Mouse (Mus musculus) small intestine, adult 2 months (tissue): ENCODE measurements around the gene Klc1. TPM values are rescaled to one million over a fixed set of nuclear protein-coding genes. Genes with fewer than 3 reads are reported as not detected.

Experiments
- H3K27ac ChIP-seq: fragments of 200-500 bp; 2 replicates; pipeline ENCODE4 v1.5.1; 2012; ENCODE audit warnings: low read depth, low read length, control low read depth, inconsistent platforms; ENCODE audit not compliant: insufficient read depth
- H3K27me3 ChIP-seq: fragments of 200-500 bp; 2 replicates; pipeline ENCODE4 v1.6.1; 2012; ENCODE audit warnings: mild to moderate bottlenecking, moderate library complexity, low read length, inconsistent platforms; ENCODE audit not compliant: control insufficient read depth, insufficient read depth
- H3K36me3 ChIP-seq: fragments of 200-500 bp; 2 replicates; pipeline ENCODE4 v1.6.1; 2012; ENCODE audit warnings: mild to moderate bottlenecking, low read length, control low read depth, inconsistent platforms; ENCODE audit not compliant: control insufficient read depth, insufficient read depth
- H3K4me1 ChIP-seq: fragments of 200-500 bp; 2 replicates; pipeline ENCODE4 v1.6.1; 2012; ENCODE audit warnings: low read length, inconsistent platforms, mixed read lengths; ENCODE audit not compliant: control insufficient read depth, insufficient read depth, insufficient read length
- H3K4me3 ChIP-seq: fragments of 200-500 bp; 2 replicates; pipeline ENCODE4 v1.5.1; 2012; ENCODE audit warnings: low read depth, mild to moderate bottlenecking, control low read depth, inconsistent platforms, low read length, moderate library complexity
- CTCF ChIP-seq: fragments of 200-500 bp; IDR thresholded peaks from 2 replicates; pipeline ENCODE4 v1.5.1; 2012; ENCODE audit warnings: low read depth, mild to moderate bottlenecking, control low read depth, inconsistent platforms, low read length, moderate library complexity, mixed read lengths; ENCODE audit not compliant: insufficient replicate concordance, insufficient read length; ENCODE audit errors: extremely low read depth
- POLR2A ChIP-seq: fragments of 200-500 bp; IDR thresholded peaks from 2 replicates; pipeline ENCODE4 v1.6.1; 2012; ENCODE audit warnings: low read depth, mild to moderate bottlenecking, control low read depth, inconsistent platforms, low read length, moderate library complexity
- WGBS: fragments of 180-500 bp; shearing (Covaris S2); methylation state at CpG from one replicate; pipeline ENCODE4 v1.1.7; 2018; 5-methylcytosine and 5-hydroxymethylcytosine counted together
- polyA plus RNA-seq: library from polyadenylated mRNA; depleted of rRNA; stranded (reverse); fragments of >200 nt; gene quantifications from 2 replicates; pipeline ENCODE4 v1.2.3, GENCODE M21; 2012

The Klc1 gene
- polyA plus RNA-seq, 1 experiment: 55.8 TPM

DNA sequence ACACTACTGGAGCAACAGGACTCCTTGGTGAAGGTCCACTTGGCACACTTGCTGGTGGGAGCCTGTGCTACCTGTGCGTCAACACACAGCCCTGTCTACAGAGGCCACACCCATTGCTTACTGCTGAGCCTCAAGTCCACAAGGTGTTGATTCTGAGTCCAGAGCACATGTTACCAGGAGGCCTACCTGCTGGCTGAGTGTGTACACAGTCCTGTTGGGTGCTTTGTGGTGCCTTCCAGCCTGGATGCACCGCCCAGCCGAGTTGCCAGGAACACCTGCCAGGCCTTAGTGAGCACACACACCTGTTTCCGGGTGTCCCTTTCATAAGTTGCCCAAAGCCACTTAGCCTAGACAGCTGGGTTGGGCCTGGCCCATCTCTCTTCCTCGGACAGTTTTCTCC lies 44.9 kb downstream of the Klc1 start:
- Histone ChIP-seq H3K4me1 (peaks cover 10% of the 10 kb centered on the region), H3K36me3 (peaks cover 50% of the 10 kb centered on the region), H3K27me3 (no peaks in the 10 kb centered on the region), H3K27ac (0 out of 2 replicates have a peak overlapping the region, but pooled peaks have one; percentile 14), H3K4me3 (no peak overlapping the region)
- TF ChIP-seq CTCF (no peak), POLR2A (no peak)
- 22% methylated on average over 5 of the region's 5 CpGs for WGBS

DNA sequence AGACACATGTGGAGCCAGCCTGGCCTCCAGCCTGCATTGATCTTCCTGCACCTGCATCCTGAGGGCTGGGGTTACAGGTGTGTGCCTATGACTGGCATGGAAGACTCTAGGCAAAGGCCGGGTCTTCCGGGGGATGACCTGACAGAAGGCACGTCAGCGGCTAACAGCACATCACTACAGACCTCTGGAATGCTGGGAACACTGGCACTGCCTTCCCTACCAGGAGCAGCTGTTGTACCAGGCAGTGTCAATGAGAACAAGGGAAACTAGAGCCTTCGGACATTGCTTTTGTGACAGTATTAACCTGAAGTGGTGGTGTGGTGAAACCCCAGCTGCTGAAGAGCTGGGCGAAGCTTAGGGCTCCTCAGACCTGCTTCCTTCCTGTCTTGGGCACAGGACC lies 50.1 kb downstream of the Klc1 start:
- TF ChIP-seq POLR2A: no peak
- no peak for TF ChIP-seq CTCF
- H3K27me3 ChIP-seq: no peaks in the 10 kb centered on the region
- no peak overlapping the region for H3K4me3 ChIP-seq
- H3K4me1 ChIP-seq: peaks cover 17% of the 10 kb centered on the region
- H3K36me3 ChIP-seq: peaks cover 35% of the 10 kb centered on the region
- 92% methylated on average over 6 of the region's 6 CpGs for WGBS
- no peak overlapping the region for H3K27ac ChIP-seq

DNA sequence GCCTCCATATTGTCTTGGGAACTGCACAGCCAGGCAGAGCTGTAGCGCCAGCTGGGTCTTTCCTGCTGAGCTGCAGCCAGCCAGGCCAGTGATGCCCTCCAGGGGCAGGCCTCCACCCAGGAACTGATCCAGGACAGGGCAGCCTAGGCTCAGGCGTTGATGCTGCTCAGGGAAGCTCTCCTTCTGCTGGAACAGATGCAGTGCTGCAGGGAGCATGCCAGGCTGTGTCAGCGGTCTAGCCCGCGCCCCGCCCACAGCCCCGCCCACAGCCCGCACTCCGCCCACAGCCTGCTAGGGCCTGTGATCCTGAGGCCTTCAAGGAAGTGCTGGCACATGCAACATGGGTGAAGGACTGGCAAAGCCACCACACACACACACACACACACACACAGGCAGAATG lies 51.1 kb downstream of the Klc1 start:
- H3K4me1 ChIP-seq: peaks cover 14% of the 10 kb centered on the region
- peak; percentile 16; the same call in 1 of the 2 replicates for TF ChIP-seq POLR2A
- no peak for TF ChIP-seq CTCF
- WGBS: 6% methylated on average over 9 of the region's 9 CpGs
- no peak overlapping the region for H3K27ac ChIP-seq
- no peaks in the 10 kb centered on the region for H3K27me3 ChIP-seq
- peaks cover 28% of the 10 kb centered on the region for H3K36me3 ChIP-seq
- H3K4me3 ChIP-seq: no peak overlapping the region

DNA sequence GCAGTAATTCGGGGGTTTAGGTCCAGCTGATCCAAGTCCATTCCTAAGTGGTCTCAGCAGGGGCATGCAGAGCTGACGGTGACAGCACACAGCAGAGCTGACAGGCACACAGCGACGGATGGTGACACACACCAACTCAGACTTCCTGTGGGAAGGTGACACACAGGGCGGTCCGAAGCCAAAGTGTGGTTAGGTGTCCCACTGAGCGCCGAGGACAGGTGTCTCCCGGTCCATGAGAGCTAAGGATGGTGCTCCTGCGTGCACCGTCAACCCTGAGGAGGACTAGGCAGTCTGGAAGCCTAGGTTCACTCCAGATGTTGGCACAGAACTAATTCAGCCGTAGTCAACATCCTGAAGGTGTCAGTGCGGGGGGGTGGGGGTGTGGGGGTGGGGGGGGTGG lies 53.4 kb downstream of the Klc1 start:
- 87% methylated on average over 13 of the region's 13 CpGs for WGBS
- H3K4me1 ChIP-seq: peaks cover 18% of the 10 kb centered on the region
- no peaks in the 10 kb centered on the region for H3K27me3 ChIP-seq

DNA sequence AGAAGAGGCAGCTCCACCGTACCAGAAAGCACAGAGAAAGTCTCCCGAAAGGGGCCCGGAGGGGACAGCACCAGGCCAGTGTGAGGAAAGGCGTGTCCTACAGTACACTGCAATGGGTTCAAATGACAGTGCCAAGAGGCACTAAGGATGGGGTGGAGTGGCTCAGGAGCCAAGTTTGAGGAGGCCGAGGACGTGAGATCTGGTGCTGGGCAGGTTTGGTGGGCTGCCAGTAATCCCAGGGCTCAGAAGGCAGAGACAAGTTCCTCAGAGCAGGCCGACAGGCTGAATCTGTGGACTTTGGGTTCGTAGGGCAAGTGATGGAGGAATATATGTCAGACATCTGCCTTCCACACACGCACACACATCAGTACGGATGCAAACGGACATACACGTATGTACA lies 54.0 kb downstream of the Klc1 start:
- no peak overlapping the region for H3K27ac ChIP-seq
- H3K4me3 ChIP-seq: peak overlapping the region; percentile 80; the same call in 1 of the 2 replicates
- 30% methylated on average over 12 of the region's 12 CpGs for WGBS
- peaks cover 8% of the 10 kb centered on the region; the same call in 1 of the 2 replicates for H3K36me3 ChIP-seq
- no peak for TF ChIP-seq POLR2A
- peaks cover 20% of the 10 kb centered on the region for H3K4me1 ChIP-seq
- no peaks in the 10 kb centered on the region for H3K27me3 ChIP-seq

More for the DNA sequence above, 53.4 kb downstream of the Klc1 start:
- H3K36me3 ChIP-seq: peaks cover 11% of the 10 kb centered on the region; the same call in 1 of the 2 replicates
- no peak for TF ChIP-seq POLR2A
- no peak for TF ChIP-seq CTCF
- no peak overlapping the region for H3K27ac ChIP-seq
- no peak overlapping the region for H3K4me3 ChIP-seq

DNA sequence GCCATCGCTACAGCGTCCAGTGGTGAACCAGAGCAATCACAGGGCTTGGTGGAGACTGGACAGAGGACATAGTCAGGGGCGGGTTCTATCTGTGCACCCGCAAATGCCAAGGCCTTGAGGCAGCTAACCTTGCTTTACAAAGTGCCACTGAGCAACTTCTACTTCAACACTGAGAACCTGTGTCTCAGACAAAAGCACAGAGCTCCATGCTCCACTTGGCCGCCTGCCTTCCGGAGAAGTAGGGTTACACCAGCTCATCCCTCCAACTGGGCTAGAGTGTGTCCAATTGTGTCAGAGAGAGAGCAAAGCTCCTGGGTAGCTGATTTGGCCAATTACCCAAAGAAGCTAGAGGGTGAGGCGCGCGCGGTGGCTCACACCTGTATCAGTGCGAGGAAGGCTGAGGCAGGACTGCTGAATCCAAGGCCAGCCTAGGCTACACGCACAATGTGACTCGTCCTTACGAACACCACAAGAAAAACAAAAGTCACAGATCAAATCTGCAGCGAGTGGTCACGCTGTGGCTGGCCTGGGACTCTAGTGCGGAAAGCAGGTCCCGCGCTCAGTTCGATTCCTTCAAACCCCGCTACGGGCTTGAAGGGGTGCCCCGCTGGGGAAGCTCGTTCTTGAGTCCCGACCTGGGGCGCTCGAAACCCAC lies 54.6 kb downstream of the Klc1 start:
- H3K27ac ChIP-seq: no peak overlapping the region
- no peak for TF ChIP-seq CTCF
- no peak for TF ChIP-seq POLR2A

DNA sequence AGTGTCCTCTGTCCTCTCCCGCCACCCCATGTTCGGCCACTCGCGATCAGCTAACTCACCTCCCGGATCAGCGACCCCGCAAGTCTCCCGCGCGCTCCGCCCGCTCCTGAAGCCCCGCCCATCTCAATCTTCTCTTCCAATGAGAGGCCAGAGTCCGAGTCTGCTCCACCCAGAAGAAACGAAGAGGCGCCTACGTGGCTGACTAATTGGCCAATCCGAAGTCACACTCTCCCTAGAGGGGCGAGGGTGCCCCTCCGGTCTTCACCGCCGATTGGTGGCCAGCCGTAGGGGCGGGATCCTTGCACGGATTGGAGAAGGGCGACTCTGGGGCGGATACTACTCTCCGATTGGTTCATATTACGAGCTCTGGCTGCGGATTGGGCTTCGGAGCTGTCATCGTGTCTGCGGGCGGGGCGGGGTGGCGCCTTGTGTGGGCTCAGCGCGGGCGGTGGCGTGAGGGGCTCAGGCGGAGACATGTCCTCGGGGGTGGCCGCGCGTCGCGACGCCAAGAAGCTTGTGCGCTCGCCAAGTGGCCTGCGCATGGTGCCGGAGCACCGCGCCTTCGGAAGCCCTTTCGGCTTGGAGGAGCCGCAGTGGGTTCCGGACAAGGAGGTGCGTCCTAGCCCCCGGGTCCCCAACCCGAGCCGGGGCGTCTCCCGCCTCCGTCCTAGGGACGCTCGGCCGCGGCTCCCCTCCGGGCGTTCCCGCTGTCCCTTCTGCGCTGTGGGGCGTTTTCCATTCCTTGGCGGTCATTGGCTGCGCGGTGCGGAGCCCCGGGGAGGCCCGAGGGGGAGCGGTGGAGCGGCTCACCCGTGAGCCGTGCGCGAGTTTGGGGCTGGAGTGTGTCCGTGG lies 55.3 kb downstream of the Klc1 start, which contains the start of the genes Xrcc3 and Zfyve21:
TSS of gene Xrcc3 (minus strand) at position 108 of the 852 bp plus-strand sequence.
TSS of gene Zfyve21 (plus strand) at position 405 of the 852 bp plus-strand sequence.
- peak within 1 kb of the TSS; percentile 99 for H3K27ac ChIP-seq
- TF ChIP-seq CTCF: no peak
- TF ChIP-seq POLR2A: peak; percentile 85
- H3K4me1 ChIP-seq: peaks cover 29% of the 10 kb centered on the region
- H3K4me3 ChIP-seq: peak within 1 kb of the TSS; percentile 94
- no peaks in the 10 kb centered on the region for H3K27me3 ChIP-seq
- H3K36me3 ChIP-seq: peaks cover 2% of the 10 kb centered on the region; the same call in 1 of the 2 replicates
- under 1% methylated on average over 87 of the region's 87 CpGs for WGBS

More for the DNA sequence above, 54.6 kb downstream of the Klc1 start:
- H3K27me3 ChIP-seq: no peaks in the 10 kb centered on the region
- H3K4me1 ChIP-seq: peaks cover 22% of the 10 kb centered on the region
- H3K4me3 ChIP-seq: peak overlapping the region; percentile 80
- H3K36me3 ChIP-seq: peaks cover 3% of the 10 kb centered on the region; the same call in 1 of the 2 replicates
- WGBS: 3% methylated on average over 27 of the region's 27 CpGs
